Mouse (Mus musculus) megakaryocyte progenitor cell, adult 5-6 weeks (primary cell): ENCODE measurements around the gene Gas2l3. TPM values are rescaled to one million over a fixed set of nuclear protein-coding genes. Genes with fewer than 3 reads are reported as not detected.

ENCODE experiments used
- ATAC-seq: replicated peaks from 2 replicates; pipeline ENCODE4 v1.8.0; 2016; ENCODE audit warnings: mild to moderate bottlenecking, moderate TSS enrichment, inconsistent platforms; ENCODE audit not compliant: poor library complexity
- total RNA-seq, 2 experiments: library from RNA; stranded (forward) in 1 of 2; stranded (reverse) in 1 of 2; fragments of 157-497, 149-512 nt in 1 of 2; fragments of 200-1000 nt in 1 of 2; gene quantifications; 2 replicates each; pipeline versions ENCODE4 v1.2.3 to v1.2.4; 2015 to 2017

Gene Gas2l3
- total RNA-seq, 2 experiments from 2014 or later, result 22.1 to 23.2 TPM

DNA sequence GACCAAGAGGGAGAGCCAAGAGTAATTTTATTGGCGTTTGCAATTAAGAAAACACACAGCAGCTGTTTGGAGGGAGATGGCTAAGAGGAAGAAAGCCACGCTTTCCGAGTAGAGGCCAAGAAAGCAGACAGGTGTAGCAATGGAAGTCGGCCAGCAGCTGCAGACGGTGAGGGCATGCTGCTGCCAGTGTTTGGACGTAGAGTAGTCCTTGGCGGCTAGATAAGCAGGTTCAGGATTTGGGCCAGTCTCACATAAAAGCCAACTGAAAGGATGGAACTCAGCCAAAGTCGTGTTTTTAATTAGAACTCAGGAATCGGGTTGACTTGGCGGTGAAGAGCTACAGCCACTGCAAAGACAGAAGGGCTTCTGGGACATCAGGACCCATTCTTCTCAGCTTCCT is 6.6 kb upstream of the Gas2l3 start:
- ATAC-seq, result 0 out of 2 replicates have a peak, but pooled peaks have one; percentile 15

DNA sequence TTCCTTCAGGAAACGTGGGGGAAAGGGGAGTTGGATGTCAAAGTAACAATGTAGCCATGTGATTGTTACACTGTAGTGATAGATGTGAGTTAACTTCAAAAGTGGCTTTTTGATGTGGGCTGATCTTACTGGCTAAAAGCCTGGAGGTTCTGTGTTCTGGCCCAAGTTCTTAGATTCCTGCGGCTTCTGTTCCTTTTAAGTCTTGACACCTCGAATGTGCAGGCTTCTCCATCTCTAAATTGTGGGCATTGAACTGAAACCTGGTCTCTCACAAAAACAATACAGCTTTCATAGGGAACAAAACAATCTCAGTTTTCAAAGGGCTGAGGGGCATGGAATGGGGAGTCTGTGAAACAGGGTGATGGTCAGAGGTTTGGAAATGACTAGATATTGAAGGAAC is 614 bp upstream of the Gas2l3 start:
- no peak for ATAC-seq

DNA sequence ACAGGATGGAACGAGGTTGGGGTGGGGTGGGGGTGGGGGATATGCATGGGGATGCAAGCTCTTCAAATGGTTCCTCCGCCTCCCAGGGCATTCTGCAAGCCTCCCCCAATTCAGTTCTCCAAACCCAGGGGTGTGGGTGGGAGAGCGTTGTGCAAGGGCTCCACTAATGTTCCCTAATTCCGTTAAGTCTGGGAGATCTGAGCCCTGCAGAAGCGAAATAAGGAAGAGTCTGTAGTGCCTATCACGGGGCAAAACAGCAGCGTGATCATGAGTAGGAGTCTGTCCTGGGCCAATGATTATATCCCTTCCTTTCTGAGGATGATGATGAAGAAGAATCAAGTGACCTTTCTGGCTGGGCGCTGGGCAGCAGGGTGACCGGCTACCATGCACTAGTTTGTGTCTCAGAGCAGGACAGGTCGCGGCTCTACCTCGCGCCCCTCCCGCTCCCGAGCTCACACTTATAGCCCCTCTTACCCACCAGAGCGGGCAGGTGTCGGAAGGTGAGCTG is 598 bp downstream of the Gas2l3 start:
- peak; percentile 74 for ATAC-seq

DNA sequence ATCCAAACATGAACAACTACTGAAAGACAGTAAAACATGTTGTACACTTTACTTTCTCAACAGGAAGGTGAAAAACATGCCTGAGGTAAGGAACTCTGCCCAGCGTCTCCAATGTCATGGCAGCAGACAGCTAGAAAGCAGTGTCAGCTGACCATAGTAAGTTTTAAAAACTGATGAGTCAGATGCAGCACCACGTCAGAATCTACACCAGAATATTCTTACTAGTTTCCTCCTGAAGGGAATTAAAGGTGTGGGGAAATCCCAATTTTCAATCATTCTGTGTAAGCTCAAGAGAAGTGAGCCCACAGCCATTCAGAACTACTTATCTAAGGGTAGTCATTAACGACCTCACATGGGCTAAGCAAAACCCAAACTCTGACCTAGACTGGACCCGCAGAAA is 1.1 kb downstream of the Gas2l3 start:
- ATAC-seq, result no peak; the same call in 1 of the 2 replicates

DNA sequence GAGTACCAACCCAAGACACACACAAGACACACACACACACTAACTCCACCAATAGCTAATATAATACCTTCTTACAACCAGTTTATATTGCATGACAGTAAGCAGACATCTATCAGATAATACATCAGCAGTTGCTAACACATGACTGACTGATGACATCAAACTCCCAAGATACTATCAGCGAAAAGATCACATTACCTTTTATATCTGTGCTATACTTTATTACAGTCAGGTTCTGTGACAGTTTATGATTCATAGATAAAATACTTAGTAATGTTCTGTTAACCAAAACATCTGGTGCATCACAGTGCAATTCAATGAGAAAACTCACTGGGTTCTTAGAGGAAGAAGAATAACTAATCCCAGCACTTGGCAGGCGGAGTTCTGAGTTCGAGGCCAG is 1.8 kb downstream of the Gas2l3 start:
- ATAC-seq, result no peak

DNA sequence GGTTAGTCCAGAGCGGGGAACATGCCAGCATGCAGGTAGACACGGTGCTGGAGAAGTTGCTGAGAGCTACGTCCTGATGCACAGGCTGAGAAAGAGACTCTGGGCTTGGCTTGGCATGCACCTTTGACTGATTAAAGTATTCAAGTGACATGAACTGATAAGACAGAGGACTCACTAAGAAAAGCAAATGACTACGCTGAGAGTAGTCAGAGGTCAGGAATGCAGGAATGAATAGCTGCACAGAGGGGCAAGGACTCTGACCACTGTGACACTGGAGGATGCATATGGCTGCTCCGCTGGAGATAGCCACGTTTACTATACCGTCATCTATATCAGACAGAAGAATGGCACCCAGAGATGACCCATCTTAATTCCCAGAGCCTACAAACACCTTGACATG is 4.4 kb downstream of the Gas2l3 start:
- no peak for ATAC-seq

DNA sequence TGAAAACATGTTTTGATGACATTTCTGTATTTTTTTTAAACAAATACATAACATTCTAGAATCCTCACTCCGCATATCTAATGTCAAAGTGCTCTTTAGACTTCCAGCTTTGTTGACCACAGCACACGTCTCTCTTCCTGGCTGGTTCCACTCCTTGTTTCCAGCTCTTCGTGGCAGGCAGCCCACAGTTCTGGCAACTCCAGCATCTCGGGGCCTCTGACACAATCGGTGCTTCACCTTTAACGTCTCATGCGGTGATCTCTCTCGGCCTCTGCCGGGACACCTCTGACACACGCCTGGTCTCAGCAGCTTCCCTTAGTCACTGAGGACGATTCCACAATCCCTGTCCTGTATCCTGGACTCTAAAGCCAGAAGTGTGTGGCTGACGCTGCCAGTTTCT is 5.8 kb downstream of the Gas2l3 start:
- no peak for ATAC-seq

DNA sequence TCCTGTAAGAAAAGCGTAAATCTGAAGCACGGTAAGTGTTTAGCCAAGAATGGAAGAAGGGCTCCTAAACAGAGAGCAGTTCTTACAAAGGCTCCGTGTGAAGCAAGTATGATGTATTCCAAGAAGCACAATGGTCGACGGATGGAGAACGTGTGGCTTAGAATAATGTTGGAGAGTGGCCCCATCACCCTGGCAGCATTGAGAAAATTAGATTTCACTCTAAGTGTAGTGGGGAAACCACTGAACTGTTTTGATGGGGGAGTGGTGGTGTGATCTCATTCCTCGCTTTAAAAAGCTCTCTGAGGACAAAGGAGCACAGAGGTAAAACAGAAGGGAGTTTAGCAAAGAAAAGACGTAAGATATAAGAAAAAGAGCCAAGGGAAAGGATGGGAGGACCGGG is 6.3 kb downstream of the Gas2l3 start:
- ATAC-seq, result no peak

DNA sequence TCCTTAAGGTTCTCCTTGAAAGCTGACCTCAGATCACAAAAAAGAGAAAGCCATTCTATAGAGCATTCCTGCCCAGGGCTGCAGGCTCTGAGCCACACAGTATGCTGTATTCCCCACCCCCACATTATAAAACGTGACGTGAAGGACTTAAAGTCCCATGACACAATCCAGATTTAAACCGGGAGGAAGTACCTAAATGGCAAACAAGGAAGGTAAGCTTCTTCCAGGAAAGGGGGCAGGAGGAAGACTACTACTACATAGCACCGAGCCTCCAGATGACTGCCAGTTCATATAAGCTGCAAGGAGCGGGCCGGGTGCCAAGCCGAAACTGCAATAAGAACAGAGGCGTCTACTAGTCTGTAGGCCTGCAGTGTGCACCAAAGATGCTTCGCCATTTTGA is 7.8 kb downstream of the Gas2l3 start:
- no peak for ATAC-seq

DNA sequence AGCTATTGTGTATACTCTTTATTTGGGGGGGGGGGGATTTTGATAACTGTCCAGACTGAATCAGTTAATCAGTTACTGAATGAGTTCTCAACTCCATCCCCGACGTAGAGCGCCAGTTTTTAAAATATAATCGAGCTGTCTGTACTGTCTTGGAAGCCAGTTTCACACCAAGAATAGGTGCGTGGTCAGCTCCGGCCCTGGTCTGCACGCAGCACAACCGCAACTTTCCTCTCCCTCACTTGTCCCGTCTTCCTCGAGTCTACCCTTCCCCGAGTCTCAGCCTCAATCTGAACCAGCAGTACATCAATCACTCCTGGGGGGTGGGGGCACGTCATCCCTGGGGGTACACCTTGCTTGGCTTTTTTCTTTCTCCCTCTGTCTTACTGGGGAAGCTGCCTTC is 8.4 kb downstream of the Gas2l3 start:
- ATAC-seq, result no peak

DNA sequence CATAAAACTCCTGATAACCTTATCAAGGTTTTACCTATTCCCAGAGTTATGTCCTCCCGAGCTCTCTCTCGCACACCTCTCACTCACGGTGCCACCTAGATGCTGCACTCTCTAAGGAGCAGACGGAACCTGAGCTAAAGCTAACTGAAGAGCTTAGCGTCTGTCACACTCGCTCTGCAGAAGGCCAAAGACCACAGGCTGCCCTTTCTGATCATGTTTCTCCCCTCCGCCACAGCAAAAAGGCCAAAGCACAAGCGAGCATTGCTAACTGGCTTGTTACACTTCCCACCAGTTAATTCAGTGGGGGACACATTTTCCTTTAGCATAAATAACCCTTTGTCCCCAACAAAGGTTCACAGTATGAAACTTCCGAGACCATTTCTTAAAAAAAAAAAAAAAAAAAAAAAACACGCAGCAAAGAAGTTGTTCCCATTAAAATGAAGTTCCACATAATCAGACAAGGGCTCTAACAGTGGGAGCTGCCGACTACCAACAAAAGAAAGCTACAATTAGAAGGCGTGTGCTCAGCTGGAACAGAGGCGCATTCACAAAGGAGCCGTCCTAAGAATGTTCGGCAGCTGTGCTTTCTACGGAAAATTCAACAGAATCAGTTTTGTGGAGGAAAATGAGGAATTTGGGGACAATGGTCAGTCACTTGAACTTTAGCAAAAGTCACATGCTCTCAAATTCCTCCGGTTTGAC is 9.1 kb downstream of the Gas2l3 start:
- no peak for ATAC-seq

DNA sequence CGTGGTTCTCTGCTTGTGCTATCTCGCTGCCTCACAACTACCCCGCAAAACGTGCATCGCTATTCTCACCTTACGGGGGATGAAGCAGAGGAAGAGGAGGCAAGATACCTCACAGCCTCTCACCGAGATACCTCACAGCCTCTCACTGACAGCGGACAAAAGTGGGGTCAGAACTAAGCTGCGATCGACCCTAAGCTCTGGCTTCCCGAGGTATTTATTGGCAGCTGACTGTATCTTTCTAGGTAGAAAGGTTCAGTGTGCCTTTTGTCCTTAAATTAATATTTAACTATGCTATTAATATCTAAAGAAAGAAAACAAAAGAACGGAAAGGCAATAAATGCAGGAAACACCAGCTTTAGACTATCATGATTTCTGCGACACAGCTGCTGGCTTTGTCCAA is 11.0 kb downstream of the Gas2l3 start:
- no peak for ATAC-seq

DNA sequence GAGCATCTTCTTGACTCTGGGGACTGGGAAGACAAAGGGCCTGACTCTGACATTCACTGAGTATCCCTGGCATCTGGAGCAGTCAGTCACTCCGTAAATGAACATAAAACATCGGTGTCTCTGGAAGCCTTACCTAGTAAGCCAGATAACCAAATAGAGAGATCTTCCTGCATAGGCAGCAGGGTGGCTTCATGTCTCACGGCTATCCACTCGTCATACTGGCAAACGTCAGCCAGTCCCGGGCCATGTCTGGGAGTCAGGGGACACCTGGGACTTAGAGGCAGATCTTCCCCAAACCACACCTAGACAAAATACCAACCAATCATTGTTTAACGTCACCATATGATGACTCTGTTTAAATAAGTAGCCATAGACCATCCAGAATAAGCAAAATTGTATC is 13.0 kb downstream of the Gas2l3 start:
- ATAC-seq, result no peak

DNA sequence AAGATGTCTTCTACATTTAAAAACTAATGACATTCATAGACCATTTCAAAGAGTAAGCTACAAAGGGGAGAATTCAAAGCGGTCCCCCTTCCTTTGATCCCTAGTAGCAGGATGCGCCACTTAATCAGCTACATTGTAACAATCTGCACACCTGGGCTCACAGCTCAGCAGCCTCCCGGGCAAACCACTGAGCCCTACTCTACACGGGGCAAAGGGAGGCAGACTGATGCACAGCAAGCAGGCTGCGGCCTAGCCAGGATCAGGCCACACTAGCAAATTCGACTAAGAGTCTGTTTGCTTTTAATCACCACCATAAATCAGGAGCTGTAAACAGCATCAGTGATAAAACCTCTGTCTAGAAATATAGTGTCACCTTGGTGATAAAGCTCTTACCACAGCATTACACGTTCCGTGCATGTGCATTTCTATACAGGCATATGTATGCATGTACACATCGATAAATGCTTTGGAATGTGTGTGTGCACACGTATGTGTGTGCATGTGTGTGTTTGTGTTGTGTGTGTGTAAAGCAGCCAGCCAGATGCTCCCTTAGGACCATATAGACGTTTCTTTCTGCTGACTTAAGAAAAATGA is 18.9 kb downstream of the Gas2l3 start:
- no peak for ATAC-seq

DNA sequence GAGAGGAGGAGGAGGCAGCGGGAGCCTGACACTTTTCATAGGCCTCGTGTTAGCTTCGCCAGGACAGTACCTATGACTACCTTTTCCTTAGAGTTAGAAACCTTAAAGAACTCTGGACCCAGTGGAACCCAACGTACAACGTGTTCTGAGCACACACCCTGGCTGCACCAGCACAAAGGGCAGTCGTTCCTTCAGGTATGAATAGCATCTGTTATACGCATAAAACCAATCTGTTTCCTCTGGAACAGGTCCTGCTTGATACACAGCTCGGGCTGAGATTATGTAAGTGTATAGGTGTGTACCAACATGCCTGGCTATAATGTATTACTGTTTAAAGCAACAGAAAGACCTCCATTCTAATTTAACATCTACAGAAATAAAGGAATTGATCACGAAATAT is 19.6 kb downstream of the Gas2l3 start:
- ATAC-seq, result no peak

DNA sequence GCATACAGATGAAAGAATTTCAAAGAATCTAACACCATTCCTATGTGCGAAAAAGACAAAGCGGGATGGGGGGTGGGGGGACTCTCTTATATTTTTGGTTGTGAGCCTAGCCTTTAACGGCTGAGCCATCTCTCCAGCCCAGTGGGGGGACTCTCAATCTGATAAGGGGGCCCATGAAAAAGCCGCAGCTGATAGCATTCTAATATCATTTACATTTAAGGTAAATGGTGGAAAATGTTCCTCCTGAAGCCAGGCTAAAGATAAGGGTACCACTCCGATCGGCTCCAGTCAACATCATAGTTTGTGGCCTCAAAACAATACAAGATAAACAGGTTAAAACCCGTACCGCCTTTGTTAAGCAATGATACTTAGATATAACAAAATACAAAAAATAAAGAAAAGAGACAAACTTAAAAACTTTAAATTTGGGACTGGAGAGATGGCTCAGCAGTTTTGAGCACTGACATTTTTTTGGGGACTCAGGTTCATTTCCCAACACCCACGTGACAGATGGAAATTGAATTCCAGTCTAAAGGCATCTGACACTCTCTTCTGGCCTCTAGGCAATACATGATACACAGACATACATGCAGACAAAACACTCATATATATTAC is 20.5 kb downstream of the Gas2l3 start:
- peak; percentile 20 for ATAC-seq

DNA sequence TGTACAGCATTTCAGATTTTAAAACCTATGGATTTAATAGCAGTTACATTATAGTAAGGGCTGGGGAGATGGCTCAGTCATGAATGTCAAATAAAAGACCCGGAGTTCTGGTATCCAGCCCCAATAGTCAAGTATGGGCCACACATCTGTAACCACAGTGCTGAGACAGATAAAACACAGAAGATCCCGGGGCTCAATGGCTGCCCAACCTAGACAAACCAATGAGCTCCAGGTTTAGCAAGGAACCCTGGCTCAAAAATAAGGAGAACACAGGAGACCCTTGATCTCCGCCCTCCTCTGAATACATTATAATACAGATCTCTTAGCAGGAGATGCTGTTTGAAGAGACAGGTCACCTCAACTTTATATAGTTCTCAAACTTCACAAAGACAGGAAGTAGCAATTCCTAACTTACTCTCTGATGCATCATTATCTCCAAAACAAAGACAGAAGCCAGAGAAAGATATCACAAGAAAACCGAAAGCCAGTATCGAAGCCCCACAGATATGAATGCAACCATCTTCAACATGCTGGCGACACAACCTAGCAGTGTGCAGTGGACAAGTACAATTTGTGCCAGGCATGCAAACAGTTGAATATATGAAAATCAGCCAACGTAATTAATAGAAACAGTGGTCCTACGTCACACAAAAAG is 21.1 kb downstream of the Gas2l3 start:
- peak; percentile 94 for ATAC-seq

DNA sequence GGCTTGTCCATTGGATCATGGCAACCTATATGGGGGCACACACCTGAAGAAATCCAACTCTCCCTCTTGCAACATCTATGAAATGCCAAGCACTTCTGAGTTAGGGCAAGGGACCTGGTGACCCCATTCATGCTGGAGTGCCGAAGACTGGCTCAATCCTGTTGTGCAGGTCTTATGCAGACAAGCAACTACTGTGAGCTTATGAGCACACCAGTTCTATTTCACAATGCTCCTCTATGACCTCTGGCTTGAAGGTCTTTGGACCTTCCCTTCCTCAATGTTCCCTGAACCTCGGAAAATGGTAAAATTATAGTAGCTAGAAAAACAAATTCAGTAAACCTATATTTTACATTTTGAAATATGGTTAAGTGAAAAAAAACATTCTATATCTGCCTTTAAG is 25.8 kb downstream of the Gas2l3 start:
- ATAC-seq, result no peak

DNA sequence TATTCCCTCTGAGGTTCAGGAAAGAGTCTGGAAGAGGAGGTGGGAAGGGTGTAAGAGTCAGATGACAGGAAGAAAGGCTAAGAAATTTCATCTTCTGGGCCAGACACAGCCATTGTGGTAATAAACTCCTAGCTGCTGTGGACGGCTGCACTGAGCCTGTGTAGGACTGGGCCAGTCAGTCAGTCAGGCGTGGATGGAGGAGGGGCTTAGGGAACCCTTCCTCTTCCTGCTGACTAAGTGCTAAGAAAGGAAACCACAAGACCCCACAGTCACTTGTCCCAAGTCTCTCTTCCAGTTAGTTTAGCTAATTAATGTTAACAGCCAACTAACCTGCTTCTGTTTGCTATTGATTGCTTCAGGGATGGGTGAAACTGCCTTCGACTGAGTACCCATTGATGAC is 28.3 kb downstream of the Gas2l3 start:
- ATAC-seq, result peak; percentile 97

DNA sequence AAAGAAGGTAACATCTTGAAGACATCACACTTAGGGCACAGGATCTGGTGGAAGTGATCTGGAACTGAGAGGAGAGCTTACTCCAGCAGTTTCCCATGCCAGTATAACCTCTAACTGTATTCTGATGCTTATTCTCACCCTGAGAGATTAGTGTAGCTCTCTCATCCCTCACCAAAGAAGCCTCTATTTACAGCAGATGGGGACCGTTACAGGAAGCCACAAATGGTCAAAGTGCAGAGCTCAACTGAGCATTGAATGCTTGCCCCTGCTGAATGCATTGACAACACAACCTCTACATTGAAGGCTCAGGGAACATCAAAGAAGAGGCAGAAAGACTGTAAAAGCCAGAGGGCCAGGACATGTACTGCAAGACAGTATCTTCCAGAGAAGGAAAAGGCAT is 36.2 kb downstream of the Gas2l3 start:
- ATAC-seq, result peak; percentile 38

DNA sequence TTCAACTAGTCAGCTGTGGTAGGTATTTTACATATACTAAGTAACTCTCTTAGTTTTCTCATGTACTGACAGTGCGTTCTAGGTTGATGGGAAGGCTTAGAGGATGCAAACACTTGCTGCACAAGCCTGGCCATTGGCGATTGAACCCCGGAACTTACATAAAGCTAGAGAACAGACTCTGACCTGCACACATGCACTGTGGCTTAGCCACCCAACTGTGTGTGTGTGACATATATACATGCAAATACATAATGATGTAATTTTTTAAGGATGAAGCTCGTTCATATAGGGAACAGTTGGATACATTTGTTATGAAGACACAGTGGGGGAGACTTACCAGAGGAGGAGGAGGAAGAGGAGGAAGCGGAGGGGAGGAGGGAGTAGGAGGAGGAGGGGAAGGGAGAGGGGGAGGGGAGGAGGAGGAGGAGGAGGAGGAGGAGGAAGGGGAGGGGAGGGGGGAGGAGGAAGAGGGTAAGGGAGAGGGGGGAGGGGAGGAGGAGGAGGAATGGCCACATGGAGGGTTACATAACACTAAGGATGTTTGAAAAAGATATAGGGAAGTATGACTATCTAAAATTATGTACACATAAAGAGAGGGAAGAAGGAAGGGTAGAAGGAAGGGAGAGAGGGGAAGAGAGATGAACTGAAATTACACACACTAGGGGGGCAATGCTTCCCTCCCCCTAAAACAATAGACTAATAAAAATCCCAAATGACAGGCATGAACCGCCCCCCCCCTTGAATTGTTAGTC is 36.9 kb downstream of the Gas2l3 start:
- ATAC-seq, result peak; percentile 79
